Mouse (Mus musculus): Measurements from ENCODE around the gene Rnf24.
"Not testable (repeated sequence)": the region's sequence is repeated elsewhere in the genome, so short reads cannot be mapped to it uniquely, and the experiment has no call there.

DNA sequence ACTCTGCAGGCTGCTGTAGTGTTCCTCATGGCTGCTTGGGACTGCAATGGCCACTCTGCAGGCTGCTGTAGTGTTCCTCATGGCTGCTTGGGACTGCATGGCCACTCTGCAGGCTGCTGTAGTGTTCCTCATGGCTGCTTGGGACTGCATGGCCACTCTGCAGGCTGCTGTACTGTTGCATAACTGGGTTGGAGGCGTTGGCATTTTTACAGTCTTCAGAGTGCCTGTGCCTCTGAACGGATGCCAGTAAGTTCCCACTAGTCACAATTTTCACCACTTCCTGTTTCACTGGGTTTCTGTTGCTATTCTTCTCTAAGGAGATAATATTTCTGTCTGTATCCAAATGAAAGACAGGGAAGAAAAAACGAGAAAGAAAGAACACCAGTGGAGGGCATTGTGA is 31.5 kb downstream of the Rnf24 start:
- TF ChIP-seq CTCF (IDR thresholded peaks at IDR 0.05; ENCODE audit: insufficient read depth, low read length); POLR2A (IDR thresholded peaks at IDR 0.05; ENCODE audit: borderline replicate concordance, extremely low read depth, low read depth, low read length): not testable (repeated sequence)
